In the genomic region with DNA sequence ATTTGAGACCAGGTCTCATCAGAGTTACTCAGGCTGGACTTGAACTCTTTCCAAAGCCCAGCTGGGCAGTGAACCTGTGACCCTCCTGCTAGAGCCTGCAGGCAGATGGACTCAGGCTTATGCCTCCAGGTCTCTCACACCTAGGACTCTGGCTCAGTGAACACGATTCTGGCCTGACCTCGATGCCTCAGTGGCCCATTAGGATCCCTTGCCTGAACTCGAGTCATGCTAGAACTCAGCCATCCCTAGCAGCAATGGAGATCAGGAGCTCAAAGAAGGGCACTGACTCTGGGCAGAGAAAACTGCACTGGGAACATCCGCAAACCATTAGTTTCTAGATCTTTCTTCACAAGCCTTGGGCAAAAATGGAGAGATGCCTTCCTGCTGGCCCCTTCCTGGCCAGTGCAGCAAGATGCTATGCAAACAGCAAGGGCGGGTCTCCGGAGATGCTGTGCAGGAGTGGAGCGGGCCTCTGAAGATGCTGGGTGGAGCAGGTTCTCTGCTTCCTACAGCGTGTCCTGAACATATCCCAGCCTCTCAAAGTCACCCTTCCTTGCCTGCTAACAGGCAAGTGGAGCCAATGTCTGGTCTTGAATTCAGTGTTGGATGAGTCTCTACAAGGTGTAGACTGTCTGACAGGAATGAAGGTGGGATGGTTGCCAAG, we compare ENCODE assay signal across 25 mouse cellular contexts. TPM values are rescaled to one million over a fixed set of nuclear protein-coding genes. Genes with fewer than 3 reads are reported as not detected.
A peak's percentile ranks its signal among the peaks of the same experiment; 100 is the strongest.
DNase-seq lines count a peak whose midpoint lies in the region; ATAC-seq and TF ChIP-seq lines count a peak whose summit lies in the region.
"Had no signal": no experiment of that assay in that cellular context is flagged by ENCODE, and none has a peak within 500 bp of the region (broad histone marks: within the 10 kb centered on the region; RNA-seq: fewer than 3 reads in every experiment).

No protein-coding gene starts in this region.

- H3K27ac ChIP-seq in heart, embryonic 11.5 days (ENCODE audit: low read depth, low read length) = peak overlapping the region; percentile 94
- peak overlapping the region; percentile 90 for H3K27ac ChIP-seq in ES-Bruce4 (ENCODE audit: insufficient read depth, low read length)
- H3K27ac ChIP-seq in liver, embryonic 12.5 days = peak overlapping the region; percentile 100
- H3K27ac ChIP-seq in midbrain, embryonic 15.5 days = no peak overlapping the region
- H3K27ac ChIP-seq: macrophage had no signal

- DNase-seq in heart, postnatal 10 days = no peak
- DNase-seq in ZHBTc4 (ENCODE audit: low read depth, low spot score) = peak; percentile 44
- DNase-seq in kidney, adult 18-20 months = no peak
- DNase-seq in cerebellum, adult 11 months = no peak
- DNase-seq: cerebellum, postnatal 14 days; kidney, postnatal 25 days; right cerebral cortex, postnatal 4 days had no signal

- no peak for ATAC-seq in heart, embryonic 11.5 days (replicated peaks; ENCODE audit: insufficient number of reproducible peaks, low FRiP score, low TSS enrichment)
- no peak for ATAC-seq in liver, embryonic 12.5 days
- no peak for ATAC-seq in midbrain, embryonic 15.5 days (replicated peaks)
- ATAC-seq: forebrain, embryonic 16.5 days; hindbrain, embryonic 16.5 days; intestine, postnatal 0 days; midbrain, embryonic 13.5 days had no signal

- H3K9ac ChIP-seq in heart, embryonic 11.5 days (ENCODE audit: low read depth, low read length) = peak overlapping the region; percentile 64; the same call in 1 of the 2 replicates
- no peak overlapping the region for H3K9ac ChIP-seq in ES-Bruce4 (ENCODE audit: low read depth, poor library complexity, severe bottlenecking)
- H3K9ac ChIP-seq in liver, embryonic 12.5 days = peak overlapping the region; percentile 76
- H3K9ac ChIP-seq in midbrain, embryonic 15.5 days = no peak overlapping the region
- H3K9ac ChIP-seq: midbrain, embryonic 13.5 days had no signal

- TF ChIP-seq CTCF in ES-Bruce4 (IDR thresholded peaks at IDR 0.05; ENCODE audit: low read depth, low read length) = no peak

- peak; percentile 66; the same call in 1 of the 2 replicates for TF ChIP-seq EP300 in ES-Bruce4 (IDR thresholded peaks at IDR 0.05; ENCODE audit: insufficient read depth, low read depth, low read length)

- no peaks in the 10 kb centered on the region for H3K9me3 ChIP-seq in heart, embryonic 11.5 days (replicated peaks; ENCODE audit: control insufficient read depth, low read length)
- no peaks in the 10 kb centered on the region for H3K9me3 ChIP-seq in ES-Bruce4 (replicated peaks; ENCODE audit: control insufficient read depth, insufficient read depth, low read length, poor library complexity, severe bottlenecking)
- H3K9me3 ChIP-seq in liver, embryonic 12.5 days (replicated peaks) = no peaks in the 10 kb centered on the region
- H3K9me3 ChIP-seq in midbrain, embryonic 15.5 days = no peaks in the 10 kb centered on the region
- H3K9me3 ChIP-seq: midbrain, embryonic 13.5 days had no signal

- H3K27me3 ChIP-seq in heart, embryonic 11.5 days (ENCODE audit: control insufficient read depth, insufficient read depth, low read length) = no peaks in the 10 kb centered on the region
- H3K27me3 ChIP-seq in ES-Bruce4 (ENCODE audit: control insufficient read depth, insufficient read depth, low read length, poor library complexity, severe bottlenecking) = no peaks in the 10 kb centered on the region
- no peaks in the 10 kb centered on the region for H3K27me3 ChIP-seq in liver, embryonic 12.5 days (replicated peaks)
- no peaks in the 10 kb centered on the region for H3K27me3 ChIP-seq in midbrain, embryonic 15.5 days (replicated peaks)
- H3K27me3 ChIP-seq: midbrain, embryonic 13.5 days had no signal

- no peak for TF ChIP-seq POLR2A in ES-Bruce4 (IDR thresholded peaks at IDR 0.05; ENCODE audit: insufficient read depth, low read length)

- 82% methylated on average over 8 of the region's 8 CpGs for WGBS in heart, embryonic 11.5 days (ENCODE audit: insufficient replicate concordance)
- 70% methylated on average over 8 of the region's 8 CpGs for WGBS in liver, embryonic 12.5 days (ENCODE audit: insufficient replicate concordance)
- 90% methylated on average over 8 of the region's 8 CpGs for WGBS in midbrain, embryonic 15.5 days

- peaks cover 35% of the 10 kb centered on the region for H3K4me1 ChIP-seq in heart, embryonic 11.5 days (ENCODE audit: control insufficient read depth, insufficient read depth, low read length)
- H3K4me1 ChIP-seq in ES-Bruce4 (ENCODE audit: control insufficient read depth, insufficient read depth, low read length) = peaks cover 16% of the 10 kb centered on the region
- H3K4me1 ChIP-seq in liver, embryonic 12.5 days = peaks cover 98% of the 10 kb centered on the region
- H3K4me1 ChIP-seq in midbrain, embryonic 15.5 days = peaks cover 18% of the 10 kb centered on the region

- no peak overlapping the region for H3K4me3 ChIP-seq in heart, embryonic 11.5 days (ENCODE audit: low read depth, low read length)
- no peak overlapping the region for H3K4me3 ChIP-seq in ES-Bruce4 (ENCODE audit: low read depth, low read length)
- no peak overlapping the region for H3K4me3 ChIP-seq in liver, embryonic 12.5 days
- no peak overlapping the region for H3K4me3 ChIP-seq in midbrain, embryonic 15.5 days
- H3K4me3 ChIP-seq: midbrain, embryonic 13.5 days had no signal

- intact Hi-C loops in heart, postnatal 10 days (cut with DNase I) = no loop called here

- H3K4me2 ChIP-seq in heart, embryonic 11.5 days = no peak overlapping the region; the same call in 1 of the 2 replicates
- peak overlapping the region; percentile 90 for H3K4me2 ChIP-seq in liver, embryonic 12.5 days
- no peak overlapping the region for H3K4me2 ChIP-seq in midbrain, embryonic 15.5 days
- H3K4me2 ChIP-seq: midbrain, embryonic 13.5 days had no signal

- H3K36me3 ChIP-seq in heart, embryonic 11.5 days (ENCODE audit: control insufficient read depth, insufficient read depth, low read length) = no peaks in the 10 kb centered on the region
- H3K36me3 ChIP-seq in ES-Bruce4 (ENCODE audit: control insufficient read depth, insufficient read depth, low read length, poor library complexity, severe bottlenecking) = no peaks in the 10 kb centered on the region
- H3K36me3 ChIP-seq in liver, embryonic 12.5 days = no peaks in the 10 kb centered on the region
- H3K36me3 ChIP-seq in midbrain, embryonic 15.5 days (replicated peaks) = no peaks in the 10 kb centered on the region
- H3K36me3 ChIP-seq: midbrain, embryonic 13.5 days had no signal

RNA-seq across cellular contexts. Expression of a gene that starts 15.9 kb away (rescaled TPM):
- polyA plus RNA-seq in heart, embryonic 11.5 days (2014; fragmentation: Nextera tagmentation; extraction: Ambion mirVana) = 0.27 TPM in 1 of 2 replicates, not detected in the other
- not detected for total RNA-seq in heart, postnatal 10 days (2021)
- not detected in 2 replicates for polyA plus RNA-seq in ES-Bruce4 (2011; ENCODE audit: insufficient read depth, insufficient read length, low read depth, missing spikeins)
- polyA plus RNA-seq in liver, embryonic 12.5 days (2016; fragmentation: Nextera tagmentation; extraction: Ambion mirVana) = not detected in 2 replicates
- polyA plus RNA-seq in midbrain, embryonic 15.5 days (2015; fragmentation: Nextera tagmentation; extraction: Ambion mirVana) = not detected in 2 replicates
- total RNA-seq: adrenal gland, postnatal 10 days; gastrocnemius, adult 8-10 months; heart, adult 8-10 months; heart, postnatal 25 days; layer of hippocampus, postnatal 10 days; left cerebral cortex, postnatal 25 days; liver, adult 2 months; neutrophil, adult 5-6 weeks had no signal
- polyA plus RNA-seq: C2C12; forebrain, embryonic 16.5 days; hindbrain, embryonic 16.5 days; liver, adult 2 months; macrophage; midbrain, embryonic 13.5 days had no signal

RNA-seq across cellular contexts. Expression of a gene that starts 24.3 kb away (rescaled TPM):
- 3.2 and 3.8 TPM in 2 replicates for polyA plus RNA-seq in heart, embryonic 11.5 days (2014; fragmentation: Nextera tagmentation; extraction: Ambion mirVana)
- 1 to 10 TPM; 3.4 to 4.2 TPM for total RNA-seq in heart, postnatal 10 days (2021)
- not detected in 2 replicates for polyA plus RNA-seq in ES-Bruce4 (2011; ENCODE audit: insufficient read depth, insufficient read length, low read depth, missing spikeins)
- 0.57 and 0.66 TPM in 2 replicates for polyA plus RNA-seq in liver, embryonic 12.5 days (2016; fragmentation: Nextera tagmentation; extraction: Ambion mirVana)
- 0.20 and 0.50 TPM in 2 replicates for polyA plus RNA-seq in midbrain, embryonic 15.5 days (2015; fragmentation: Nextera tagmentation; extraction: Ambion mirVana)
- total RNA-seq: adrenal gland, postnatal 10 days; gastrocnemius, adult 8-10 months; layer of hippocampus, postnatal 10 days; left cerebral cortex, postnatal 25 days; liver, adult 2 months; neutrophil, adult 5-6 weeks had no signal
- polyA plus RNA-seq: hindbrain, embryonic 16.5 days had no signal

Comparison
In these comparisons a context has a peak if more than half of its experiments do, and no peak if none do; other contexts are left out.
1. H3K9ac ChIP-seq: peak in heart, embryonic 11.5 days (single experiment) and liver, embryonic 12.5 days (single experiment); none in ES-Bruce4 (single experiment) and midbrain, embryonic 15.5 days (single experiment).